Mouse (Mus musculus) heart, embryonic 11.5 days (tissue): ENCODE measurements around the gene Zfp341. TPM values are rescaled to one million over a fixed set of nuclear protein-coding genes. Genes with fewer than 3 reads are reported as not detected.
A peak's percentile ranks its signal among the peaks of the same experiment; 100 is the strongest.

Experiments
- ATAC-seq: fragments of 200-750 bp; cut with Nextera tagmentation; replicated peaks from 2 replicates; pipeline ENCODE4 v1.8.0; 2017; ENCODE audit warnings: moderate library complexity; ENCODE audit not compliant: insufficient number of reproducible peaks, low FRiP score, low TSS enrichment
- H3K27ac ChIP-seq: fragments of 300-500 bp; sonication (generic); 2 replicates; pipeline ENCODE4 v1.5.1; 2014; ENCODE audit warnings: mild to moderate bottlenecking, low read depth, low read length
- H3K27me3 ChIP-seq: fragments of 300-500 bp; sonication (generic); 2 replicates; pipeline ENCODE4 v1.6.1; 2014; ENCODE audit warnings: mild to moderate bottlenecking, low read length, mixed read lengths; ENCODE audit not compliant: control insufficient read depth, insufficient read depth
- H3K36me3 ChIP-seq: fragments of 300-500 bp; sonication (generic); 2 replicates; pipeline ENCODE4 v1.6.1; 2014; ENCODE audit warnings: mild to moderate bottlenecking, low read length, moderate library complexity, mixed read lengths; ENCODE audit not compliant: control insufficient read depth, insufficient read depth
- H3K4me1 ChIP-seq: fragments of 300-500 bp; sonication (generic); 2 replicates; pipeline ENCODE4 v1.6.1; 2014; ENCODE audit warnings: low read length; ENCODE audit not compliant: control insufficient read depth, insufficient read depth
- H3K4me2 ChIP-seq: fragments of 300-500 bp; sonication (generic); 2 replicates; pipeline ENCODE4 v1.6.1; 2014; ENCODE audit warnings: mild to moderate bottlenecking, moderate library complexity
- H3K4me3 ChIP-seq: fragments of 300-500 bp; sonication (generic); 2 replicates; pipeline ENCODE4 v1.5.1; 2014; ENCODE audit warnings: low read depth, low read length
- H3K9ac ChIP-seq: fragments of 300-500 bp; sonication (generic); 2 replicates; pipeline ENCODE4 v1.6.1; 2014; ENCODE audit warnings: mild to moderate bottlenecking, low read depth, low read length, moderate library complexity
- H3K9me3 ChIP-seq: fragments of 300-500 bp; sonication (generic); replicated peaks from 2 replicates; pipeline ENCODE4 v1.6.1; 2016; ENCODE audit warnings: low read length; ENCODE audit not compliant: control insufficient read depth
- WGBS: fragments of 180-500 bp; shearing (Covaris S2); extraction: QIAGEN DNeasy Blood & Tissue Kit; methylation state at CpG from one replicate; pipeline ENCODE4 v1.1.7; 2014; ENCODE audit not compliant: insufficient replicate concordance; 5-methylcytosine and 5-hydroxymethylcytosine counted together
- polyA plus RNA-seq: library from polyadenylated mRNA; unstranded; fragments of >200 nt; fragmentation: Nextera tagmentation; extraction: Ambion mirVana; gene quantifications from 2 replicates; pipeline ENCODE4 v1.2.1, GENCODE M21; 2014

Zfp341 gene
- polyA plus RNA-seq, 1 experiment from 2014 or later: 0.77 TPM

- no peak for ATAC-seq
- H3K4me2 ChIP-seq: peak overlapping the region; percentile 82
- WGBS: 90% methylated on average over 5 of the region's 5 CpGs
- 0 out of 2 replicates have a peak overlapping the region, but pooled peaks have one; percentile 0 for H3K4me3 ChIP-seq
- no peaks in the 10 kb centered on the region for H3K36me3 ChIP-seq
- H3K9ac ChIP-seq: no peak overlapping the region
- peaks cover 19% of the 10 kb centered on the region for H3K4me1 ChIP-seq
- H3K9me3 ChIP-seq: no peaks in the 10 kb centered on the region
- no peak overlapping the region for H3K27ac ChIP-seq
- H3K27me3 ChIP-seq: no peaks in the 10 kb centered on the region
Observed at GRCm38 (mm10) chr2:154659531-154660074, 46.5 kb downstream of the Zfp341 start.

- Histone ChIP-seq H3K4me1 (peaks cover under 1% of the 10 kb centered on the region; the same call in 1 of the 2 replicates), H3K27ac (no peak overlapping the region), H3K27me3 (no peaks in the 10 kb centered on the region), H3K9me3 (no peaks in the 10 kb centered on the region), H3K36me3 (no peaks in the 10 kb centered on the region; the same call in 1 of the 2 replicates), H3K4me2 (no peak overlapping the region), H3K4me3 (no peak overlapping the region), H3K9ac (no peak overlapping the region)
- ATAC-seq: no peak
- 58% methylated on average over 7 of the region's 7 CpGs for WGBS
Observed at GRCm38 (mm10) chr2:154668680-154669079, 55.6 kb downstream of the Zfp341 start.

- Histone ChIP-seq H3K9ac (0 out of 2 replicates have a peak overlapping the region, but pooled peaks have one; percentile 10), H3K9me3 (no peaks in the 10 kb centered on the region), H3K4me2 (no peak overlapping the region), H3K4me3 (no peak overlapping the region), H3K27me3 (no peaks in the 10 kb centered on the region), H3K36me3 (no peaks in the 10 kb centered on the region; the same call in 1 of the 2 replicates), H3K4me1 (peaks cover 8% of the 10 kb centered on the region; the same call in 1 of the 2 replicates), H3K27ac (no peak overlapping the region)
- 67% methylated on average over 4 of the region's 4 CpGs for WGBS
- ATAC-seq: no peak
Observed at GRCm38 (mm10) chr2:154670106-154670505, 57.0 kb downstream of the Zfp341 start.

GRCm38 (mm10) chr2:154670741-154671140 lies 57.6 kb downstream of the Zfp341 start:
- Histone ChIP-seq H3K9me3 (no peaks in the 10 kb centered on the region), H3K4me3 (no peak overlapping the region), H3K4me2 (no peak overlapping the region), H3K9ac (no peak overlapping the region), H3K27me3 (no peaks in the 10 kb centered on the region), H3K36me3 (no peaks in the 10 kb centered on the region), H3K4me1 (peaks cover 8% of the 10 kb centered on the region; the same call in 1 of the 2 replicates), H3K27ac (no peak overlapping the region)
- ATAC-seq: no peak
- 73% methylated on average over 4 of the region's 4 CpGs for WGBS

GRCm38 (mm10) chr2:154674008-154674407 lies 60.9 kb downstream of the Zfp341 start:
- H3K27ac ChIP-seq: 0 out of 2 replicates have a peak overlapping the region, but pooled peaks have one; percentile 5
- ATAC-seq: no peak
- H3K9ac ChIP-seq: no peak overlapping the region

GRCm38 (mm10) chr2:154676653-154677609 lies 63.8 kb downstream of the Zfp341 start:
- Histone ChIP-seq H3K36me3 (no peaks in the 10 kb centered on the region; the same call in 1 of the 2 replicates), H3K27me3 (no peaks in the 10 kb centered on the region), H3K9me3 (no peaks in the 10 kb centered on the region), H3K9ac (peak overlapping the region; percentile 66; the same call in 1 of the 2 replicates), H3K4me2 (peak overlapping the region; percentile 58), H3K4me3 (peak overlapping the region; percentile 34), H3K27ac (peak overlapping the region; percentile 93), H3K4me1 (peaks cover 33% of the 10 kb centered on the region)
- peak; percentile 74 for ATAC-seq
- 53% methylated on average over 19 of the region's 19 CpGs for WGBS

More at GRCm38 (mm10) chr2:154674008-154674407, 60.9 kb downstream of the Zfp341 start:
- WGBS: 73% methylated on average over 4 of the region's 4 CpGs
- no peaks in the 10 kb centered on the region for H3K27me3 ChIP-seq
- no peak overlapping the region for H3K4me2 ChIP-seq
- H3K9me3 ChIP-seq: no peaks in the 10 kb centered on the region
- H3K4me1 ChIP-seq: peaks cover 28% of the 10 kb centered on the region
- H3K4me3 ChIP-seq: no peak overlapping the region
- H3K36me3 ChIP-seq: no peaks in the 10 kb centered on the region

GRCm38 (mm10) chr2:154677651-154678139 lies 64.6 kb downstream of the Zfp341 start:
- ATAC-seq: peak; percentile 64; the same call in 1 of the 2 replicates
- Histone ChIP-seq H3K4me3 (peak overlapping the region; percentile 34), H3K4me2 (peak overlapping the region; percentile 58), H3K4me1 (peaks cover 33% of the 10 kb centered on the region), H3K36me3 (no peaks in the 10 kb centered on the region; the same call in 1 of the 2 replicates), H3K27ac (peak overlapping the region; percentile 93), H3K27me3 (no peaks in the 10 kb centered on the region), H3K9ac (peak overlapping the region; percentile 66; the same call in 1 of the 2 replicates), H3K9me3 (no peaks in the 10 kb centered on the region)
- WGBS: 12% methylated on average over 10 of the region's 10 CpGs

GRCm38 (mm10) chr2:154678995-154679394 lies 65.9 kb downstream of the Zfp341 start:
- Histone ChIP-seq H3K36me3 (no peaks in the 10 kb centered on the region; the same call in 1 of the 2 replicates), H3K27me3 (no peaks in the 10 kb centered on the region), H3K4me2 (no peak overlapping the region), H3K27ac (no peak overlapping the region), H3K9me3 (no peaks in the 10 kb centered on the region), H3K4me3 (no peak overlapping the region), H3K4me1 (peaks cover 29% of the 10 kb centered on the region), H3K9ac (no peak overlapping the region)
- ATAC-seq: no peak
- 65% methylated on average over 3 of the region's 3 CpGs for WGBS
